Mouse (Mus musculus) liver, adult 2 months (tissue): Measurements from ENCODE around the gene Esm1.

Experiments used
- CTCF ChIP-seq: fragments of 200-500 bp; IDR thresholded peaks from 2 replicates; pipeline ENCODE4 v1.5.1; 2011; ENCODE audit warnings: low read depth, low read length, control low read depth
- POLR2A ChIP-seq: fragments of 200-500 bp; IDR thresholded peaks from 2 replicates; pipeline ENCODE4 v1.6.1; 2011; ENCODE audit warnings: low read length, control low read depth; ENCODE audit not compliant: insufficient read depth; ENCODE audit errors: extremely low read depth

DNA sequence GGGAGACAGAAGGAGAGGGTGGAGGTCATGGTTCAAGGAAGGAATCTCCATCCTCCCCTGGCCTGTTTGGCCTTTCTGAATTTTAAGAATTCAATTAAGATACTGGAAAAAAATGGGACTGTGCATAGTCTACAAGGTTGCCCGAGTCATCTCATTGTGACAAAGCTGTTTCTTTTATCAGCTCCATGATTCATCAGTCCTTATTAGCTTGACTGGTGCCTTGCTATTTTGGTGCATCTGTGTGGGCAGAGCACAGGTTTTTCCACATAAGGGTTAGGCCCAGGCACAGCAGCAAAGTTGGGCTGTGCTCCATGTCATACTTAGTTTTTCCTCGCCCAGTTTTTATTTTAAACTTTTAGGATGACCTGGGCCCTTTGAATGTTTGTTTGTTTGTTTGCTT lies 47.3 kb downstream of the Esm1 start:
- TF ChIP-seq POLR2A: no peak
- no peak for TF ChIP-seq CTCF
